Mouse (Mus musculus): Measurements from ENCODE around the gene Fam122b. TPM values are rescaled to one million over a fixed set of nuclear protein-coding genes. Genes with fewer than 3 reads are reported as not detected.

Gene Fam122b
- polyA plus RNA-seq, 1 experiment from 2014 or later: 3.7 TPM

Other genes starting within 250 kb of the Fam122b start
- gene Plac1, start 29.7 kb downstream of the Fam122b start, polyA plus RNA-seq (2015; fragmentation: Nextera tagmentation; extraction: Ambion mirVana): 0.53 and 0.58 TPM in 2 replicates
- not detected in 2 replicates for gene Fam122c, start 3.6 kb upstream of the Fam122b start, polyA plus RNA-seq (2015; fragmentation: Nextera tagmentation; extraction: Ambion mirVana)
- 42.8 and 43.6 TPM in 2 replicates for gene Mospd1, start 100.7 kb upstream of the Fam122b start, polyA plus RNA-seq (2015; fragmentation: Nextera tagmentation; extraction: Ambion mirVana)
- gene Etd, start 165.1 kb upstream of the Fam122b start, polyA plus RNA-seq (2015; fragmentation: Nextera tagmentation; extraction: Ambion mirVana): not detected in 2 replicates